Mouse (Mus musculus) thymus, postnatal 10 days (tissue): ENCODE data around the gene Ildr2.
A peak's percentile ranks its signal among the peaks of the same experiment; 100 is the strongest.

ENCODE experiments used
- DNase-seq, 2 experiments: peaks; one replicate each; pipeline ENCODE4 v3.0.0; 2021; ENCODE audit warnings: low spot score in 2 of 2

Ildr2 gene

GRCm38 (mm10) chr1:166342539-166342938 lies 88.6 kb downstream of the Ildr2 start:
- no peak for DNase-seq

DNA sequence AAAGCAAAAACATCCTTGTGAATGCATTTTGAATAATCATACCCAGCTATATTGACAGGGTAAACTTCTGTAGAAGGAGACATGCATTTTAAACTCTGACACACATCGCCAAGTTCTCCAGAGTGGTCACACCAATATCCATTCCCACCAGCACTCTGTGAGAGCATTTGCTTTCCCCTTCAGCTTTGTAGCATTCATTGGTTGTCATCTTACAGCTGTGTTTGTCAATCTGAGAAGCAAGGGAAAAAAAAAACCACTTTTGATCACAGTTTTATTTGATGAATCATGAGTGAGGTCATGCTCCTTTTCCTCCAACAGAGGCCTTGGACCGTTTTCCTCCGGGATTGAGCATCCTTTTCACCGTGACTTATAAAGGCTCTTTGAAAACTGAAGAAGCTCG lies 89.6 kb downstream of the Ildr2 start:
- no peak for DNase-seq

DNA sequence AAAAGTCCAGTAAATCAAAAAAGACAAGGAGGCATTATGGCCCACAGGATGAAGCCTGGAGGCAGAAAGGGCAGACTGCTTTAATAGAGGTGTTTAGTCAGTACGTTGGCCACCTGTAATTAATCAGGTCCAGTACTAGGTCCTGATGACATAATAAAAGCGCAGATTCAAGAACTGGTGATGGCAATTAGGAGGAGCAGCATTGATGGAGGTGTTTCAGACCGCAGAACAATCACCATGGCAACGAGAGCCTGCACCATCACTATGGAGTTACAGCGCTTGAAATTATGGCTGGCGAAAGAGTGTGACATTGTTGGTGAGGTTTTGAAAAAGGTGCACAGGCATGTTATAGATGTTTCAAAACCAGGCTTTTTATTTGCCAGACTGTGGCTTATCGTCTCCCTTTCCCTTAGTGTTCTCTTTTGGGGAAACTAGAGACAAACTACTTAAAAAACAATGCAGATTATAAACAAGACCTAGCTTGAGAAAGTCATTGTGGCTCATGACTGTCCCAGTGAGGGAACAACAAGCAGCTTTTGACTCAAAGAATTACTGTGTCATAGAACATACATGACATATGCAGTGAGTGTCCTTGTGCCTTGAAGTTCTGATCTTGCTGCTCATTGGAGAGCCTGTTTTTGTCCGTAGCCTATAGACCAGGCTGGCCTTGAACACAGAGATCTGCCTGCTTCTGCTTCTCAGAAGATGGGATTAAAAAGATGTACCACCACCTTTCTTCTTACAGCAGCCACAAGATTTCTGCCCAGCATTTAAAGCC lies 90.5 kb downstream of the Ildr2 start:
- no peak for DNase-seq

DNA sequence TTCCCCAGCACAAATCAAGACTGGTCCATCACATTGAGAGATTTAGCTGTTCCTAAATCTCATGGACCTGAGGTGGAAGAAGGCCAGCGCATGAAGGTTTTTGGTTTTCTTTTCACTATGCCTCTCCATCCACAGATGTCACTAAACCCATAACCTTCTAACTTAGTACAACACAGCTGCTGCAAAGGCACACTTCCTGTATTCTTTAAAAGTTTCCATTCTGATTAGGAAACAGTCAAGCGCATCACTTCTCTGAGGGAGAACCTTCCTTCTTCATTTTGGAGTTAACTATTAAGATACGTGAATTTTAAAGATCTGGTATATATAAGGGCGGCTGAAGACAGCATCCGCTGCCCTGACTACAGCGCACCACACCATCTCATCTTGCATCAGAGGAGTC lies 91.7 kb downstream of the Ildr2 start:
- DNase-seq = no peak

GRCm38 (mm10) chr1:166346906-166347305 lies 93.0 kb downstream of the Ildr2 start:
- no peak for DNase-seq

DNA sequence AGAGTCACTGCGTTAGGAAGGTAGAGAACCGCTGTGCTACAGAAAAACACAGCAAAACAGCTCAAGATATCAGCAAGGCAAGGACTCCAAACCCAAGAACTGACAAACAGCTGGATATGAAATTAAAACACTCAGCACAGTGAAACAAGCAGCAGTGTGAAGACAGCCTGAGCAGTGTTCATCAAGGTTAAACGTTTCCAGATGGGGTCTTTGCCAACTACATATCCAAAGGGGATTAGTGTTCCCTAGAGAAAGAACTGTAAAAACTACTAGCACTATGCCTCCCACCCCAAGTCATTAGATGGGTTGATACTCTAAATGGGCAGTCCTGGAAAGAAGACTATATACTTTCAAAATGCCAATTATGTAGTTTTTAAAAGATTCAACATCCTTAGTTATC lies 95.4 kb downstream of the Ildr2 start:
- no peak for DNase-seq

DNA sequence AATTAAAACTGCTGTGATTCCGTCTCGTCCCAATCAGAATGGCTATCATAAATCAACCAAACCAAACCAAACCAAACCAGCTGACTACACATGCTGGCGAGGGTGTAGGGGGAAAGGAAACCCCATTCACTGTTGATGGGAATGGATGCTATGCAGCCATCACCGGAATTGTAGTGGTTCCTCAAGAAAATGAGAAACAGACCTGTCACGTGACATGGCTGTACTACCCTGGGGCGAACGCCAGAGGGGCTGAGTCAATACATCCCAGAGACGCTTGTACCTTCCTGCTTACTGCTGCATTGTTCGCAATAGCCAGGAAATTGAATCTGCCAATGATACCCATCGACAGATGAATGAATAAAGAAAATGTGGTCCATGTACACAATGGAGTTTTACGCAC lies 95.8 kb downstream of the Ildr2 start:
- DNase-seq = no peak

DNA sequence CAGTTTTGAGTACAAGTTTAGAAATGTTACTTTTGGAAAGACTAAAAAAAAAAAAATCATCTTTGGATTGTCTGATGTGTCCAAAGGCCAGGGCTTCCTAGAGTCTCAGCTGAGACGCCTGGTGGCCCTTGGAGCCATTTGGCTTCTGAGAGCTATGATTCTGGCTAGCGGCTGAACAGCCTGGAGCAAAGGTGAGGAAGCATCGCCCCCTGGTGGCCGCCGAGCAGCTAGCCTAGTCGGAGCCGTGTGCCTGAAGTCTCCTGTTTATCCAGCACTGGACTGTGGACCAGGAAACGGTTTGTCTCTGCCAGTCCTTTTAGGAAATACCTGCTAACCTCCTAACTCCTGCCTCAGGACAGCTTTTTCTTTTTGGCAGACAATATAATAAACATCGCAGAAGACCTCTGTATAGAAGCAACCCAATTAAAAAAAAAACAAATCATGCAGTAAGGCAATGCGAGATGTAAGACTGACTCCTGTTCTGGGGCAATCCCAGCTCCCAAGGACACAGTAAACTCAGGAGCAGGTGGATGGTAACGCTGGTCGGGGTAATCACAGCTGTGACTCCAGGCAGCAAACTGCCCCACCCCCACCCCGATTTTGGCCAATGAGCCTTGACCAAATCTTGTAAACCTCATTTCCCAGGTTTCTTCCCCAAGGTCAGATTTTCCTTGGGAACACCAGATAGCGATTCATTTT lies 106.4 kb downstream of the Ildr2 start:
- peak; percentile 46 to 88 for DNase-seq

DNA sequence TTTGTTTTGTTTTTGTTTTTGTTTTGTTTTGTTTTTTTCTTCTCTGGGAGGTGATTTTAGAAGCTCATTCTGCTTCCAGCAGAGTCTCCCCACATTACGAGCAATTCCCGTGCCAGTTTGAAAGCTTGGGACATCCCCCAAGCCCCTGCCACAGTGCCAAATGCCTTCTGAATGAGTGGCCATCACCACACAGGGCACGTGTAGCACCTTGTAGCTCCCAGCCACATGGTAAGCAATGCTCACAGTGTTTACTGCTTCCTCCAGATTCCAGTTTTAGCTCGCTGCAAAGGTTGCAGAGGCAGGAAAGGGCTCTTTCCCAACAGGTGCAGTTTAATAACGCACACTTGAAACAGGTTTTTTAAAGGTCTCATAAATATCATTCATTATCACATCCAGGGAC lies 107.0 kb downstream of the Ildr2 start:
- no peak for DNase-seq

- DNase-seq = no peak
Observed at GRCm38 (mm10) chr1:166361842-166362241, 107.9 kb downstream of the Ildr2 start.

DNA sequence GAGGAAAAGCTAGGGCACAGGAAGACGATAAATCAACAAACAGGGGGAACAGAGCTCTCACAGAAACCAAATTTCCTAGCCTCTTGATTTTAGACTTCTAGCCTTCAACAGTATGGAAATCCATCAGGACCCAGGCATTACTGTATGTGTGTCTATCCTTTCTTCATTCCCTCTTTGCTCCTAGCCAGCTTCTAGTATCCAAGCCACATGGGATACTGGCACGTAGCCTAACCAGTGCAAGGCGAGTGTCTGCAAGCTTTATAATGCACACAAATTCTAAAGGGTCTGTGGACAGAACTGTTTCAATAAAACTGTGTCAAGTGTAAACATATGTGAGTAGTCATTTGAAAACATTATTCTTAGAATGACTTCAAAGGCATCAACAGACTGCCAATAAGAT lies 108.7 kb downstream of the Ildr2 start:
- DNase-seq = no peak

DNA sequence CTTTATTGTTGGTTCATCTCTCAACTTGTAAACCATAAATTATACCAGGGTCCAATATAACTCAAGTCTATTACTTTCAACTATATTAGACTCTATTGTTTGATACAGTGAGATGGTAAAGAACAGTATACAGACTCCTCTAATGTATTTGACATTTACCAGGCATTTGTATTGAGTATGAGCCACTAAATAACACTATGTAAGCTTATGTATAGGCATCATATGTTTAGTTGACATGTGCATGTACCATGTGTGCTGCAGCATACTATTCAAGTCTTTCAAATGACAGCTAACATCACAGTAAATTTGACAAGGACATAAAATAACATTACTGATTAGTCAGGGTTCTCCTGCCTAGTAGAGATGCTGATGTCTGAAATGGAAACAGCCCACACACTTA lies 109.2 kb downstream of the Ildr2 start:
- no peak for DNase-seq
